Mouse (Mus musculus) forebrain, embryonic 12.5 days (tissue): ENCODE measurements around the gene Zfp420. TPM values are rescaled to one million over a fixed set of nuclear protein-coding genes. Genes with fewer than 3 reads are reported as not detected.
A peak's percentile ranks its signal among the peaks of the same experiment; 100 is the strongest.

Source experiments
- ATAC-seq: fragments of 200-750 bp; cut with Nextera tagmentation; 2 replicates; pipeline ENCODE4 v1.8.0; 2017; ENCODE audit warnings: moderate TSS enrichment; ENCODE audit not compliant: low FRiP score
- H3K27ac ChIP-seq: fragments of 300-500 bp; sonication (generic); 2 replicates; pipeline ENCODE4 v1.5.1; 2016; ENCODE audit warnings: mild to moderate bottlenecking
- H3K27me3 ChIP-seq: fragments of 300-500 bp; sonication (generic); 2 replicates; pipeline ENCODE4 v1.6.1; 2016; ENCODE audit warnings: mild to moderate bottlenecking
- H3K36me3 ChIP-seq: fragments of 300-500 bp; sonication (generic); replicated peaks from 2 replicates; pipeline ENCODE4 v1.6.1; 2016; ENCODE audit warnings: mild to moderate bottlenecking
- H3K4me1 ChIP-seq: fragments of 300-500 bp; sonication (generic); 2 replicates; pipeline ENCODE4 v1.6.1; 2016
- H3K4me2 ChIP-seq: fragments of 300-500 bp; sonication (generic); 2 replicates; pipeline ENCODE4 v1.6.1; 2016; ENCODE audit warnings: mild to moderate bottlenecking, moderate library complexity
- H3K4me3 ChIP-seq: fragments of 300-500 bp; sonication (generic); replicated peaks from 2 replicates; pipeline ENCODE4 v1.5.1; 2016; ENCODE audit warnings: mild to moderate bottlenecking
- H3K9ac ChIP-seq: fragments of 300-500 bp; sonication (generic); 2 replicates; pipeline ENCODE4 v1.6.1; 2016; ENCODE audit warnings: mild to moderate bottlenecking
- H3K9me3 ChIP-seq: fragments of 300-500 bp; sonication (generic); 2 replicates; pipeline ENCODE4 v1.6.1; 2016
- WGBS: fragments of 180-500 bp; shearing (Covaris S2); methylation state at CpG from one replicate; pipeline ENCODE4 v1.1.7; 2016; 5-methylcytosine and 5-hydroxymethylcytosine counted together
- polyA plus RNA-seq: library from polyadenylated mRNA; unstranded; fragments of >200 nt; fragmentation: Nextera tagmentation; extraction: Ambion mirVana; gene quantifications from 2 replicates; pipeline ENCODE4 v1.2.1, GENCODE M21; 2016

The Zfp420 gene
- 10.6 and 12.1 TPM in 2 replicates for polyA plus RNA-seq

DNA sequence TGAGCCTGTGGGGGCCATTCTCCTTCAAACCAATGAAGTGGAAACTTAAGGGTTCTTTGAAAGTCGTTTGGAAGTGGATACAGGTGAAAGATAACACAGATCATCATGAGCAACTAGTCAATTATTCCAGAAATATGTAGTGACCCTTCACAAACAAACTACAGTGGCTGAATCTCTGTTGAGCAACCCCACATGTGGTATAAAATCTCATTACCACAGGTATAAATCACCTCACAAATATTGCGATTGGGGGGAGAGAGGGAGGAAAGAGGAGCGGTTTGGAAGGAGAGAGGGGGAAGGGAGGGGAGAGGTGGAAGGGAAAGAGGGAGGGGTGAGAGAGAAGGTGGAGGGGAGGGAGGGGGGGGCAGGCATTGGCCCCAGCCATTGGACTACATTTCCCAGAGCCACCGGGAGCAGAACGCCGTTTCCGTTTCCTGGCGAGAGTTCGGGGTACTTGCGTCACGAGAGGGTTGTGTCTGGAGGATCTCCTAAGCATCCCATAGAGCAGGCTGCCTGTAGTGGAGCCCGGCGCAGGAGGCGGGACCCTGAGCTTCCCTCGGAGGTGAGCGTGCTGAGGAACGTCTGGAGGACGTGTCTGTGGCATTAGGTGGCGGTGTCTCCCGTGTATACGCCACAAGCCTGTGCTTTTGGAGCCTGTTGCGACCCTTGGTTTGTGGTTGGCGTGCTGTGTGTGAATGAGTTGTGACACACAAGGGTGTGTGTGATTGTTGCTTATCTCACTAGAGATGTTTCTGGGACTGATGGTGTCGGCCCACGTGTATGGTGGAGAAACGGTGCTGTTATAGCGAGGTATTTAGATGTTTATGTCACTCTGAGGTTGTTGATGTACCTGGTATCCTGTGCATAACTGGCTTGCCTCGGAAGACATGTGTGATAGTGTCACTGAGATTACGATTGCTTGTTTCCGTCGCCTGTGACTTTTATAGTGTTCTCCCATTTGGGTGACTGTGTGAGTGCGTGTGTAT lies at the start of gene Zfp420:
Gene Zfp420, plus strand, starts transcription at position 448 of the 986 bp plus-strand sequence.
- H3K4me1 ChIP-seq, result peaks cover 9% of the 10 kb centered on the region
- 7% methylated on average over 32 of the region's 32 CpGs for WGBS
- H3K4me3 ChIP-seq, result peak within 1 kb of the TSS; percentile 62
- no peaks in the 10 kb centered on the region for H3K9me3 ChIP-seq
- H3K4me2 ChIP-seq, result peak within 1 kb of the TSS; percentile 77
- H3K27ac ChIP-seq, result peak within 1 kb of the TSS; percentile 68
- no peaks in the 10 kb centered on the region for H3K27me3 ChIP-seq
- H3K36me3 ChIP-seq, result peaks cover 4% of the 10 kb centered on the region; the same call in 1 of the 2 replicates
- ATAC-seq, result peak; percentile 98
- H3K9ac ChIP-seq, result peak within 1 kb of the TSS; percentile 68

DNA sequence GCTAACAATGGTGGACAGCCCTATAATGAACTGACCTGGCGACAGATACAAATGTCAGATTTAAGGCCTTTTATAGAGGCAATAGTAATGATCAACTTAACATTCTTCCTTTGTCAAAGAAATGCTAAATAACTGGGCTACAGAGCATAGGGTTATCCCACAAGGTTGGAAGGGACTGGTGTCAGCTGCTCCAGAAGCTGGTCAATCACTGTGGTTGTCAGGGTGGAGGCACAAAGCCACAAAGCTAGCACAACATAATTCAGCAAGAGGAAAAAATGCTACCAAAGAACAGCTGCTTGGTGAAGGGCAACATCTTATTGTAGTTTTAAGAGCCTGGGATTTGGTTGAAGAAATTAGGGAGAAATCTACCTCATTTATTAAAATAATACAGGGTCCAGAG lies 47.5 kb upstream of the Zfp420 start:
- no peak for ATAC-seq
- Histone ChIP-seq H3K4me1 (peaks cover 20% of the 10 kb centered on the region), H3K27me3 (no peaks in the 10 kb centered on the region), H3K9ac (no peak overlapping the region), H3K4me2 (no peak overlapping the region), H3K9me3 (0 out of 2 replicates have a peak, but pooled peaks cover 6% of the 10 kb centered on the region), H3K4me3 (no peak overlapping the region), H3K36me3 (no peaks in the 10 kb centered on the region), H3K27ac (no peak overlapping the region)
- WGBS, result 89% methylated on average over 1 of the region's 1 CpGs

DNA sequence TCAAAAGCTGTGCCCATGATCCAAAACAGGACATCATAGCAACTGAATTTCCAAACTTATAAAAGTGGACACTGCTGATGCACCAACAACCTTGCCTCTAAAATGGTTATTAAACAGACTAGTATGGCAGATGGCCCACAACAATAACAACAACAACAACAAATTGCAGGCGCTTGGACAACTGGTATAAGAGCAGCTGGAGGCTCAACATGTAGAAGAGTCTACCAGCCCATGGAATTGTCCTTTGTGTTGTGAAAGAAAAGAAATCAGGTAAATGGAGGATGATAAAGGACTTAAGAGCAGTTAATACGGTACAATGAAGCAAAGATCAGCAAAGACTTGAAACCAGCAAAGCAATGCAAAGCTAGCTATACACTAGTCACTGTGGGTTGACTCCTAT lies 45.4 kb upstream of the Zfp420 start:
- peaks cover 36% of the 10 kb centered on the region for H3K4me1 ChIP-seq
- H3K27me3 ChIP-seq, result no peaks in the 10 kb centered on the region
- 0 out of 2 replicates have a peak, but pooled peaks cover 4% of the 10 kb centered on the region for H3K9me3 ChIP-seq
- no peaks in the 10 kb centered on the region for H3K36me3 ChIP-seq
- peak overlapping the region; percentile 70; the same call in 1 of the 2 replicates for H3K4me3 ChIP-seq
- no peak overlapping the region for H3K9ac ChIP-seq
- peak overlapping the region; percentile 70 for H3K4me2 ChIP-seq
- no peak overlapping the region for H3K27ac ChIP-seq
- ATAC-seq, result no peak
- WGBS, result 89% methylated on average over 2 of the region's 2 CpGs

DNA sequence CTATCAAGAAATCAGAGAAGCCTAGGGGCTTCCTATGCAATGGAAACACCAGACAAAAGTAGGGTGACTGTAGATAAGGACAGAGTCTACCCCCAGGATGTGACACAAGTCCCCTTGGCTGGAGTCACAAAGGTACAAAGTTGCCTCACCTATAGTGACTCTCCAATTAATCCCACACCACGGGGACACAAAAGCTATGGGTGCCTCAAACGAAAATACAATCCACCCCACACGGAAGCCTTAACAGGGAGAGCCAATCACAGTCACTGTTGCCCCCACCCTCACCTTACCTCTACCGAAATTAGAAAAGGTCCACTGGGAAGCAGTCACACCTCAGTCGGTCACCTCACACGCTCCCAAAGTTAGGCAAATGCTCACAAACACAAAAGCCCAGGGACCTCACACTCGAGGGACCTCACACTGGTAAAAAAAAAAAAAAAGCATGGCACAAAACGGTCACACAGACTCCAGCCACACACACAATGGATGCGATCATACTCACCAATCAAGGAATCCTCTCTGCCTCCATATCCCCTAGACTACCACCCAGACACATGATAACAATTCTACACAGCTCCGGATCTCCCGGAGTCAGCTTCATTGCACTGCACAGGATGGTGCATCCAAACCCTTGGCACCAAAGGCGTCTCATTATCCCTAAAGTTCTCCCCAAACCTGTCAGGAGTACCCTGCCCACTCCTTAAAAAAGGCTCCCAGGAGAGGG lies 44.6 kb upstream of the Zfp420 start:
- H3K27ac ChIP-seq, result peak overlapping the region; percentile 59; the same call in 1 of the 2 replicates
- 2% methylated on average over 12 of the region's 12 CpGs for WGBS

DNA sequence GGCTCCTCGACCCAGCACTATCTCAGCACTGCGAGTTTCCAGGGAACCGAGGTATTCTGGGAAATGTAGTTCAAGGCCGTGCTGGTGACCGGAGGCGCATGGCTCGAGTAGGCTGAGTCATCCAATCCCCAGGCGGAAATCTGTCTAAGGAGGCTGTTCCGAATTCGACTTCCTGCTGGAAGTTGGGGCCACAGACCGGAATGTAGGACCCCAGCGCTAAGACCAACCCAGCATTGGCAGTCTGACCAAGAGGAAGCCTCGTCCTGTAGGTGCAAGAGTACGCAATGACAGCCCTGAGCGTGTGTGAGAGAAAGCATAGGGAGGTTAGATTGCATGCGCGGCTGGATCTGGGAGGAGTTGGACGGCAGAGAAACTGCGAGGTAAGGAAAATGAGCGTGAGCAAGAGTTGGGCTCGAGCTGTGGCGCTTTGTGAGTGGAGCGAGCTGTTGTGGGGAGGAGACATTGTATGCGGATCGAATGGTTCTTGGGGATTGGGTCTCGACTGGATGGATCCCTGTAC lies 43.8 kb upstream of the Zfp420 start, which contains the start of gene Zfp790:
Gene Zfp790, plus strand, starts transcription at position 205 of the 520 bp plus-strand sequence.
- peak within 1 kb of the TSS; percentile 84 for H3K27ac ChIP-seq
- peak; percentile 94 for ATAC-seq
- 0% methylated on average over 26 of the region's 26 CpGs for WGBS
- H3K4me3 ChIP-seq, result peak within 1 kb of the TSS; percentile 70
- peaks cover 1% of the 10 kb centered on the region; the same call in 1 of the 2 replicates for H3K36me3 ChIP-seq
- no peaks in the 10 kb centered on the region for H3K9me3 ChIP-seq
- peak within 1 kb of the TSS; percentile 70 for H3K4me2 ChIP-seq
- no peaks in the 10 kb centered on the region for H3K27me3 ChIP-seq
- H3K4me1 ChIP-seq, result peaks cover 39% of the 10 kb centered on the region
- peak within 1 kb of the TSS; percentile 70 for H3K9ac ChIP-seq

More for the DNA sequence above, 44.6 kb upstream of the Zfp420 start:
- Histone ChIP-seq H3K4me1 (peaks cover 39% of the 10 kb centered on the region), H3K9me3 (no peaks in the 10 kb centered on the region), H3K27me3 (no peaks in the 10 kb centered on the region), H3K4me2 (peak overlapping the region; percentile 70), H3K4me3 (peak overlapping the region; percentile 70), H3K9ac (peak overlapping the region; percentile 70), H3K36me3 (no peaks in the 10 kb centered on the region)
- ATAC-seq, result peak; percentile 45; the same call in 1 of the 2 replicates

DNA sequence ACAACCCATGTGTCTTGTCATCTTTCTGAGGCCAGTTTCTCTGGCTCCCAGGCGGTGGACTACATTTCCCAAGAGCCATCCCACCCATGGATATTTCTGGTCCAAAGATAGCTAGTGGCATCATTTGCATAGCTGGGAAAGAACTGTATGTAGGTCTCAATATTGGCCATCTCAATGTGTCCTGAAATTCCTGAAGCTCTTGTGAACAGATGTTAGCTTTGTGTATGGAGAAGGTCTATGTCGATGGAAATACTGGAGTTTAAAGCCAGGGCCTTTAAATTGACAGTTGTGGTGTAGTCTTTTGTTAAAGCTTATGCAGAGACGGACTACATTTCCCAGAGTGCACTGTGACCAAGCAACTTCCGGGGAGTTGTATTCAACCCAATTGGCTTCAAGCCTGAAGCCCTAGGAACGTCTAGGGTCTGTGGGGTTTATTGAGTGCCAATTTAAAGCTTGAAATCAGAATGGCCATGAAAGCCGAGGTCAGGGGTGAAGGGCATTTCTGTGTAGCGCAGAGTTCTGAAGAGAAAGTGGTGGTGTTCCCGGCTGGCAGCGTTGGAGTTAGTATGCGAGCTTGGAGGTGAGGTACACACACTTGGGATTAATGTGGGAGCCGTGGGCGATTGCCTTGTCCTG lies 41.0 kb upstream of the Zfp420 start:
- Histone ChIP-seq H3K4me3 (peak overlapping the region; percentile 61), H3K9ac (peak overlapping the region; percentile 67), H3K4me1 (peaks cover 39% of the 10 kb centered on the region), H3K27ac (peak overlapping the region; percentile 50; the same call in 1 of the 2 replicates), H3K9me3 (no peaks in the 10 kb centered on the region), H3K4me2 (peak overlapping the region; percentile 61), H3K36me3 (peaks cover 22% of the 10 kb centered on the region), H3K27me3 (no peaks in the 10 kb centered on the region)
- 3% methylated on average over 12 of the region's 12 CpGs for WGBS
- peak; percentile 77 for ATAC-seq

DNA sequence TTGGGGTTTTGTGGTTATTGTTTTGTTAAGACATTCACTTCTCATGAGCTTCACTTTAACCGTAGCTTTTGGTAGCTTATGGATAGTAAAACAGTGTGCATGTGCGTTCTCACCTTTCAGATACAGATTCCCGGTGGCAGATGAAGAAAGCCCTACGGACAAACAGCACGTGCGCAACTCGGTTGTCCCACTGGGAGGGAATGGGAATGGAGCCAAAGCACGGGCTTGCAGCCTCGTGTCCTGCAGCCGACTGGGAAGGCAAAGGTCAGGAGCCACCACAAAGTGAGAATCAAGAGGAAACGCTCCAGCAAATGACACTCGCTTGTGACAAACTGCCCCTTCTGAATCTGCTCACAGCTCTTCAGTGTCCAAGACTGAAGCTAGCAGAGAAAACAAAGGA lies 31.8 kb upstream of the Zfp420 start:
- Histone ChIP-seq H3K4me3 (no peak overlapping the region), H3K4me2 (no peak overlapping the region), H3K9ac (no peak overlapping the region), H3K27ac (no peak overlapping the region), H3K27me3 (no peaks in the 10 kb centered on the region), H3K36me3 (peaks cover 75% of the 10 kb centered on the region), H3K4me1 (no peaks in the 10 kb centered on the region), H3K9me3 (no peaks in the 10 kb centered on the region)
- 97% methylated on average over 12 of the region's 12 CpGs for WGBS
- ATAC-seq, result no peak

DNA sequence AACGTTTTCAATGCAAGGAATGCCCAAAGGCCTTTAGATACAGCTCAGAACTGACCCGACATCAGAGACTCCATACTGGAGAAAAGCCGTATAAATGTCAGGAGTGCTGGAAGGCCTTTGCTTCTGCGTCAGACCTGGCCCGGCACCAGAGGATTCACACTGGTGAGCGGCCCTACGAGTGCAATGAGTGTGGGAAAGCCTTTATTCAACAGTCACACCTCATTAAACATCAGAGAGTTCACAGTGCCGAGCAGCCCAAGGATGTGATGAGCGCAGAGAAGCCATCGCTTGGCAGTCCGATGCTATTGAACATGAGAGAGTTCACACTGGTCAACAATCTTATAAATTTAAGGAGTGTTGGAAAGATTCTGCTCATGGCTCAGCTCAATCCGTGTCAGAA lies 30.0 kb upstream of the Zfp420 start:
- H3K4me1 ChIP-seq, result no peaks in the 10 kb centered on the region
- H3K4me2 ChIP-seq, result no peak overlapping the region
- H3K36me3 ChIP-seq, result peaks cover 72% of the 10 kb centered on the region
- H3K27me3 ChIP-seq, result no peaks in the 10 kb centered on the region
- 90% methylated on average over 12 of the region's 12 CpGs for WGBS
- H3K4me3 ChIP-seq, result no peak overlapping the region
- no peak overlapping the region for H3K9ac ChIP-seq
- ATAC-seq, result no peak
- no peak overlapping the region for H3K27ac ChIP-seq
- no peaks in the 10 kb centered on the region for H3K9me3 ChIP-seq

DNA sequence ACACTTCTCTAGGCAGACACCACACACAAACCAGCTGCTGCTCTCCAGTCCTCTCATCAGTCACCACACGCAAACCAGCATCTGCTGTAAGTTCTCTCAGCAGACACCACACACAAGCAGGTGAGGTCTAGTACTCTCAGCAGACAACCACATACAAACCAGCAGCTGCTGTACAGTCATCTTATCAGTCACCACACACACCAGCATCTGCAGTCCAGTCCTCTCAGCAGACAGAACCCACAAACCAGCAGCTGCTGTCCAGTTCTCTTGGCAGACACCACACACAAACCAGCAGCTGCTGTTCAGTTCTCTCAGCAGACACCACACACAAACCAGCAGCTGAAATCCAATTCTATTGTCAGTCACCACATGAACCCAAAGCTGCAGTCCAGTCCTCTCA lies 23.0 kb upstream of the Zfp420 start:
- Histone ChIP-seq H3K4me3 (no peak overlapping the region), H3K4me1 (no peaks in the 10 kb centered on the region), H3K27ac (no peak overlapping the region), H3K27me3 (no peaks in the 10 kb centered on the region), H3K36me3 (peaks cover 19% of the 10 kb centered on the region), H3K4me2 (no peak overlapping the region), H3K9me3 (no peaks in the 10 kb centered on the region), H3K9ac (no peak overlapping the region)
- WGBS, result 88% methylated on average over 1 of the region's 1 CpGs
- no peak for ATAC-seq

DNA sequence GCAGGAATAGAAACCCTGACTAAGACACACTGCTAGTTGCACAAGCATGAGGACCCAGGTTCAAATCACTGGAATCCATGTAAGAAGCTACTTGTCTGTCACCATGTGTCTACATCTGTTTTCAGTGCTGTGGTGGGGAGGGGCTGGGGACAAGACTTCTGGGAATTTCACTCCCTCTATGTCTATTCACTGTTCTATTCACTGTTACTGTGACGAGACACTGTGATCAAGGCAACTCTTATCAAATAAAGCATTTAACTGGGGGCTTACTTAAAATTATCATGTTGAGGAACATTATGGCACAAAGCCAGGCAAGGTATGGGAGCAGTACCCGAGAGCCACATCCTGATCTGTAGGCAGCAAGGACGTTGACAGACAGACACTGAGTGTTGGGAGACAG lies 20.5 kb upstream of the Zfp420 start:
- WGBS, result 82% methylated on average over 3 of the region's 3 CpGs
- ATAC-seq, result no peak
- no peaks in the 10 kb centered on the region for H3K9me3 ChIP-seq
- H3K27me3 ChIP-seq, result no peaks in the 10 kb centered on the region
- no peak overlapping the region for H3K27ac ChIP-seq
- H3K4me3 ChIP-seq, result no peak overlapping the region
- no peaks in the 10 kb centered on the region for H3K4me1 ChIP-seq
- no peak overlapping the region for H3K9ac ChIP-seq
- peaks cover 9% of the 10 kb centered on the region for H3K36me3 ChIP-seq
- H3K4me2 ChIP-seq, result no peak overlapping the region

DNA sequence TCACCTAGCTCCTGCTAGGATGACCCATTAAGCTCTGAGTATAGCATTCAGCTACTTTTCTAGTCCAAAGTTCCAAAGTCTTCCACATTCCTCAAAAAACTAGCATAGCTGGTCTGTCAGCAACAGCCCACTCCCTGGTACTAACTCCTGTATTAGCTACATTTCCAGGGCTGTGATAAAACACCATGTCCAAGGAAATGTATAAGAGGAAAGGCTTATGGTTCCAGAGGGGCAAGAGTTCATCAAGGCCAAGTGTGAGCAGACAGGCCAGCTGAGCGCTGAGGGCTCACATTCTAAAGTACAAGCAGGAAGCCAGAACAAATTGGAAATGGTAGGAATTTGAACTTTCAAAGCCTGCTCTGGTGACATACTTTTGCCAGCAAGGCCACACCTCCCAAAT lies 17.7 kb upstream of the Zfp420 start:
- peaks cover 35% of the 10 kb centered on the region for H3K36me3 ChIP-seq
- 89% methylated on average over 1 of the region's 1 CpGs for WGBS
- H3K27ac ChIP-seq, result no peak overlapping the region
- H3K9me3 ChIP-seq, result no peaks in the 10 kb centered on the region
- H3K27me3 ChIP-seq, result no peaks in the 10 kb centered on the region
- no peak overlapping the region for H3K4me3 ChIP-seq
- no peak overlapping the region for H3K9ac ChIP-seq
- no peaks in the 10 kb centered on the region for H3K4me1 ChIP-seq
- H3K4me2 ChIP-seq, result no peak overlapping the region
- no peak for ATAC-seq
